11 mouse cellular contexts compared by ENCODE assay signal in the genomic region with DNA sequence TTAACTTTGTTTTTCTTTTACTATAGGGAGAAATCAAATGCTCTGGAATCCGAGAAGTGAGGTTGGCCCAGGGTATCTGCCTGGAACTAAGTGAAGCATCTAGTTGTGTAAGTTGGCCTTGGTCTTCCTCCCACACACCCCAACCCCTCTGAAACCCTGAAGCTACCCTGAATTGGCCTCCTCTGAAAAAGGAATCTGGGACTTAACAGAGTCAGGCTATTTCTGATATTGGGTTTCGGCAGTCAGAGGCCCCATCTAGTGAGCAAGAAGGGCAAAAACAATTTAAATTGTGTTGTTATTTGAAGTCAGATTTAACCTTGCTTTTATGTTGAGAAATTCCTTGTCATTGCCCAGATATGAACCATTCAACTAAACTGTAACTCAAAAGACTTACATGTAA. TPM values are rescaled to one million over a fixed set of nuclear protein-coding genes. Genes with fewer than 3 reads are reported as not detected.
DNase-seq lines count a peak whose midpoint lies in the region; ATAC-seq and TF ChIP-seq lines count a peak whose summit lies in the region.
"Had no signal": no experiment of that assay in that cellular context is flagged by ENCODE, and none has a peak within 500 bp of the region (broad histone marks: within the 10 kb centered on the region; RNA-seq: fewer than 3 reads in every experiment).

No protein-coding gene starts in this region.

- no peak for TF ChIP-seq POLR2A in liver, adult 2 months (IDR thresholded peaks at IDR 0.05; ENCODE audit: extremely low read depth, insufficient read depth, low read length)

- 81% methylated on average over 2 of the region's 2 CpGs for WGBS in liver, adult 2 months
- 49% methylated on average over 2 of the region's 2 CpGs for WGBS in liver, embryonic 12.5 days (ENCODE audit: insufficient replicate concordance)

- H3K4me2 ChIP-seq in liver, embryonic 12.5 days: no peak overlapping the region
- H3K4me2 ChIP-seq: hindbrain, embryonic 13.5 days had no signal

- intact Hi-C loops in gastrocnemius, adult 2 months (cut with DNase I): loop anchor here (2.0 kb wide), 1 partner anchor 72 kb away; no protein-coding TSS in a partner anchor

- DNase-seq in gastrocnemius, adult 2 months: no peak
- DNase-seq in gastrocnemius, postnatal 10 days: no peak
- DNase-seq in liver, adult 2 months (ENCODE audit: extremely low read depth, low read depth, low spot score): peak; percentile 8
- DNase-seq in ES-CJ7 (ENCODE audit: low read depth, low spot score): peak; percentile 10
- peak; percentile 19 to 20 for DNase-seq in adrenal gland, postnatal 36 days
- DNase-seq in right cerebral cortex, postnatal 14 days: no peak
- no peak for DNase-seq in natural killer cell, adult 2 months (ENCODE audit: low spot score in 2 of 2)
- DNase-seq: gastrocnemius, postnatal 25 days had no signal

- no peaks in the 10 kb centered on the region for H3K9me3 ChIP-seq in liver, embryonic 12.5 days (replicated peaks)
- H3K9me3 ChIP-seq: hindbrain, embryonic 13.5 days had no signal

- peak overlapping the region; percentile 6 for H3K27ac ChIP-seq in gastrocnemius, adult 2 months
- H3K27ac ChIP-seq in liver, adult 2 months (replicated peaks; ENCODE audit: insufficient read depth, low read depth, low read length): no peak overlapping the region
- no peak overlapping the region for H3K27ac ChIP-seq in liver, embryonic 12.5 days
- H3K27ac ChIP-seq: hindbrain, embryonic 13.5 days; liver, embryonic 14.5 days had no signal

- H3K9ac ChIP-seq in liver, adult 2 months (ENCODE audit: low read depth, low read length): no peak overlapping the region
- no peak overlapping the region for H3K9ac ChIP-seq in liver, embryonic 12.5 days
- H3K9ac ChIP-seq: hindbrain, embryonic 13.5 days; liver, embryonic 14.5 days had no signal

- no peaks in the 10 kb centered on the region for H3K27me3 ChIP-seq in liver, adult 2 months (ENCODE audit: control insufficient read depth, insufficient read depth, low read length)
- no peaks in the 10 kb centered on the region for H3K27me3 ChIP-seq in liver, embryonic 12.5 days (replicated peaks)
- H3K27me3 ChIP-seq: hindbrain, embryonic 13.5 days had no signal

- no peaks in the 10 kb centered on the region for H3K79me2 ChIP-seq in liver, adult 2 months (ENCODE audit: control insufficient read depth, insufficient read depth, low read length)

- peak; percentile 54 for TF ChIP-seq CTCF in gastrocnemius, adult 2 months (IDR thresholded peaks at IDR 0.05)
- no peak for TF ChIP-seq CTCF in liver, adult 2 months (IDR thresholded peaks at IDR 0.05; ENCODE audit: low read depth, low read length)

- H3K4me3 ChIP-seq in gastrocnemius, adult 2 months: no peak overlapping the region
- no peak overlapping the region for H3K4me3 ChIP-seq in liver, adult 2 months (ENCODE audit: insufficient read depth, low read depth, low read length)
- no peak overlapping the region for H3K4me3 ChIP-seq in liver, embryonic 12.5 days
- H3K4me3 ChIP-seq: hindbrain, embryonic 13.5 days had no signal

- H3K4me1 ChIP-seq in liver, adult 2 months (ENCODE audit: control insufficient read depth, insufficient read depth, low read length): no peaks in the 10 kb centered on the region
- H3K4me1 ChIP-seq in liver, embryonic 12.5 days: no peaks in the 10 kb centered on the region
- H3K4me1 ChIP-seq: hindbrain, embryonic 13.5 days had no signal

- no peaks in the 10 kb centered on the region for H3K36me3 ChIP-seq in liver, adult 2 months (ENCODE audit: control insufficient read depth, insufficient read depth, low read length)
- no peaks in the 10 kb centered on the region for H3K36me3 ChIP-seq in liver, embryonic 12.5 days
- H3K36me3 ChIP-seq: hindbrain, embryonic 13.5 days had no signal

- no peak for ATAC-seq in liver, embryonic 12.5 days

RNA-seq across cellular contexts. Expression of a gene that starts 12.3 kb away (rescaled TPM):
- 10 to 100 TPM; 32.8 to 49.3 TPM for total RNA-seq in gastrocnemius, adult 2 months (2021)
- 100 to 1,000 TPM; 162 to 196 TPM for total RNA-seq in gastrocnemius, postnatal 10 days (2021)
- total RNA-seq in liver, adult 2 months (2014; rRNA removed): 1.7 and 2.4 TPM in 2 replicates
- polyA plus RNA-seq in liver, adult 2 months (2012; rRNA removed): 0.40 and 0.72 TPM in 2 replicates
- 26.6 and 28.3 TPM in 2 replicates for polyA plus RNA-seq in liver, embryonic 12.5 days (2016; fragmentation: Nextera tagmentation; extraction: Ambion mirVana)
- total RNA-seq in adrenal gland, postnatal 36 days (2021): 10 to 100 TPM; 45.0 to 62.8 TPM

Comparison
In these comparisons a context has a peak if more than half of its experiments do, and no peak if none do; other contexts are left out.
1. DNase-seq: peak in liver, adult 2 months (single experiment), ES-CJ7 (single experiment) and adrenal gland, postnatal 36 days (2 of 2); none in gastrocnemius, adult 2 months (single experiment), gastrocnemius, postnatal 10 days (single experiment), right cerebral cortex, postnatal 14 days (single experiment) and natural killer cell, adult 2 months (0 of 2).